Mouse (Mus musculus): ENCODE measurements around the gene Sash3. TPM values are rescaled to one million over a fixed set of nuclear protein-coding genes. Genes with fewer than 3 reads are reported as not detected.

Gene Sash3
- total RNA-seq, 1 experiment, result 0.54 TPM

GRCm38 (mm10) chrX:48138539-48139275 lies 7.5 kb upstream of the Sash3 start:
- no peak overlapping the region for H3K9ac ChIP-seq (ENCODE audit: insufficient read depth, low read depth, low read length, poor library complexity, severe bottlenecking)
- peaks cover 3 to 9% of the 10 kb centered on the region in 2 experiments; a peak in 2 of 4 replicates for H3K4me1 ChIP-seq (ENCODE audit: control insufficient read depth in 2 of 2, insufficient read depth in 2 of 2, low read length in 2 of 2, poor library complexity in 1 of 2)
- H3K9me3 ChIP-seq (ENCODE audit: control insufficient read depth, insufficient read depth, low read depth, low read length), result no peaks in the 10 kb centered on the region
- H3K36me3 ChIP-seq (ENCODE audit: control insufficient read depth, insufficient read depth, low read length, poor library complexity, severe bottlenecking), result no peaks in the 10 kb centered on the region
- TF ChIP-seq ZNF384 (IDR thresholded peaks at IDR 0.05; ENCODE audit: low read depth, low read length), result no peak
- no peak for TF ChIP-seq CHD2 (IDR thresholded peaks at IDR 0.05; ENCODE audit: low read depth, low read length)
- TF ChIP-seq ZC3H11A (IDR thresholded peaks at IDR 0.05; ENCODE audit: borderline replicate concordance, low read depth, low read length), result no peak
- no peak for TF ChIP-seq HCFC1 (IDR thresholded peaks at IDR 0.05; ENCODE audit: borderline replicate concordance, insufficient read depth, low read length)
- no peak for TF ChIP-seq MAFK (IDR thresholded peaks at IDR 0.05; ENCODE audit: insufficient read depth, low read depth, low read length)
- in situ Hi-C loops (cut with MboI; ENCODE audit: low sequenced_read_pairs in 2 of 2, unreplicated experiment in 2 of 2), result no loop called here
- no peak overlapping the region for H3K4me3 ChIP-seq (ENCODE audit: insufficient read depth in 1 of 2, low read depth in 1 of 2, low read length in 2 of 2, poor library complexity in 1 of 2, severe bottlenecking in 1 of 2)
- no peak for DNase-seq (ENCODE audit: low read depth, low spot score)
- H3K27ac ChIP-seq (ENCODE audit: insufficient read depth, low read depth, low read length, poor library complexity, severe bottlenecking), result peak overlapping the region; percentile 19; the same call in 1 of the 2 replicates

- no peak overlapping the region for H3K27ac ChIP-seq (ENCODE audit: insufficient read depth, low read depth, low read length, poor library complexity, severe bottlenecking)
- H3K9ac ChIP-seq (ENCODE audit: insufficient read depth, low read depth, low read length, poor library complexity, severe bottlenecking), result no peak overlapping the region
- no peaks in the 10 kb centered on the region for H3K36me3 ChIP-seq (ENCODE audit: control insufficient read depth, insufficient read depth, low read length, poor library complexity, severe bottlenecking)
- TF ChIP-seq CHD2 (IDR thresholded peaks at IDR 0.05; ENCODE audit: low read depth, low read length) (no peak), HCFC1 (IDR thresholded peaks at IDR 0.05; ENCODE audit: borderline replicate concordance, insufficient read depth, low read length) (no peak), ZNF384 (IDR thresholded peaks at IDR 0.05; ENCODE audit: low read depth, low read length) (no peak), MAFK (IDR thresholded peaks at IDR 0.05; ENCODE audit: insufficient read depth, low read depth, low read length) (no peak), ZC3H11A (IDR thresholded peaks at IDR 0.05; ENCODE audit: borderline replicate concordance, low read depth, low read length) (no peak)
- in situ Hi-C loops (cut with MboI; ENCODE audit: low sequenced_read_pairs in 2 of 2, unreplicated experiment in 2 of 2), result no loop called here
- no peak overlapping the region for H3K4me3 ChIP-seq (ENCODE audit: insufficient read depth in 1 of 2, low read depth in 1 of 2, low read length in 2 of 2, poor library complexity in 1 of 2, severe bottlenecking in 1 of 2)
- peaks cover 3 to 9% of the 10 kb centered on the region in 2 experiments; a peak in 2 of 4 replicates for H3K4me1 ChIP-seq (ENCODE audit: control insufficient read depth in 2 of 2, insufficient read depth in 2 of 2, low read length in 2 of 2, poor library complexity in 1 of 2)
- H3K9me3 ChIP-seq (ENCODE audit: control insufficient read depth, insufficient read depth, low read depth, low read length), result no peaks in the 10 kb centered on the region
- no peak for DNase-seq (ENCODE audit: low read depth, low spot score)
Measured at GRCm38 (mm10) chrX:48139368-48140285, 6.6 kb upstream of the Sash3 start.

- Histone ChIP-seq H3K4me1 (ENCODE audit: control insufficient read depth in 2 of 2, insufficient read depth in 2 of 2, low read length in 2 of 2, poor library complexity in 1 of 2) (peaks cover 3 to 9% of the 10 kb centered on the region in 2 experiments; a peak in 2 of 4 replicates), H3K4me3 (ENCODE audit: insufficient read depth in 1 of 2, low read depth in 1 of 2, low read length in 2 of 2, poor library complexity in 1 of 2, severe bottlenecking in 1 of 2) (no peak overlapping the region), H3K27ac (ENCODE audit: insufficient read depth, low read depth, low read length, poor library complexity, severe bottlenecking) (no peak overlapping the region), H3K9ac (ENCODE audit: insufficient read depth, low read depth, low read length, poor library complexity, severe bottlenecking) (no peak overlapping the region), H3K9me3 (ENCODE audit: control insufficient read depth, insufficient read depth, low read depth, low read length) (no peaks in the 10 kb centered on the region), H3K36me3 (ENCODE audit: control insufficient read depth, insufficient read depth, low read length, poor library complexity, severe bottlenecking) (no peaks in the 10 kb centered on the region)
- DNase-seq (ENCODE audit: low read depth, low spot score), result no peak
- in situ Hi-C loops (cut with MboI; ENCODE audit: low sequenced_read_pairs in 2 of 2, unreplicated experiment in 2 of 2), result no loop called here
- TF ChIP-seq MAFK (IDR thresholded peaks at IDR 0.05; ENCODE audit: insufficient read depth, low read depth, low read length), result no peak
- no peak for TF ChIP-seq ZC3H11A (IDR thresholded peaks at IDR 0.05; ENCODE audit: borderline replicate concordance, low read depth, low read length)
Measured at GRCm38 (mm10) chrX:48140286-48140877, 5.9 kb upstream of the Sash3 start.

- in situ Hi-C loops (cut with MboI; ENCODE audit: low sequenced_read_pairs in 2 of 2, unreplicated experiment in 2 of 2), result no loop called here
- DNase-seq (ENCODE audit: low read depth, low spot score), result no peak
- Histone ChIP-seq H3K9me3 (ENCODE audit: control insufficient read depth, insufficient read depth, low read depth, low read length) (no peaks in the 10 kb centered on the region), H3K36me3 (ENCODE audit: control insufficient read depth, insufficient read depth, low read length, poor library complexity, severe bottlenecking) (no peaks in the 10 kb centered on the region), H3K4me1 (ENCODE audit: control insufficient read depth in 2 of 2, insufficient read depth in 2 of 2, low read length in 2 of 2, poor library complexity in 1 of 2) (peaks cover 3 to 9% of the 10 kb centered on the region in 2 experiments; a peak in 2 of 4 replicates), H3K27ac (ENCODE audit: insufficient read depth, low read depth, low read length, poor library complexity, severe bottlenecking) (no peak overlapping the region), H3K4me3 (ENCODE audit: insufficient read depth in 1 of 2, low read depth in 1 of 2, low read length in 2 of 2, poor library complexity in 1 of 2, severe bottlenecking in 1 of 2) (no peak overlapping the region), H3K9ac (ENCODE audit: insufficient read depth, low read depth, low read length, poor library complexity, severe bottlenecking) (no peak overlapping the region)
- TF ChIP-seq ZNF384 (IDR thresholded peaks at IDR 0.05; ENCODE audit: low read depth, low read length) (no peak), MAFK (IDR thresholded peaks at IDR 0.05; ENCODE audit: insufficient read depth, low read depth, low read length) (no peak), ZC3H11A (IDR thresholded peaks at IDR 0.05; ENCODE audit: borderline replicate concordance, low read depth, low read length) (no peak), CHD2 (IDR thresholded peaks at IDR 0.05; ENCODE audit: low read depth, low read length) (no peak), HCFC1 (IDR thresholded peaks at IDR 0.05; ENCODE audit: borderline replicate concordance, insufficient read depth, low read length) (no peak)
Measured at GRCm38 (mm10) chrX:48141481-48141880, 4.8 kb upstream of the Sash3 start.
